Mouse (Mus musculus) regulatory T cell (primary cell): ENCODE measurements around the gene Zp2.

Experiments
- in situ Hi-C: fragments of 300-600 bp; cut with MboI, MseI; formaldehyde crosslinking; loops from one replicate; pipeline ENCODE4 v1.15.1; 2025; ENCODE audit warnings: high pct_unique_total_duplicates

The Zp2 gene

DNA sequence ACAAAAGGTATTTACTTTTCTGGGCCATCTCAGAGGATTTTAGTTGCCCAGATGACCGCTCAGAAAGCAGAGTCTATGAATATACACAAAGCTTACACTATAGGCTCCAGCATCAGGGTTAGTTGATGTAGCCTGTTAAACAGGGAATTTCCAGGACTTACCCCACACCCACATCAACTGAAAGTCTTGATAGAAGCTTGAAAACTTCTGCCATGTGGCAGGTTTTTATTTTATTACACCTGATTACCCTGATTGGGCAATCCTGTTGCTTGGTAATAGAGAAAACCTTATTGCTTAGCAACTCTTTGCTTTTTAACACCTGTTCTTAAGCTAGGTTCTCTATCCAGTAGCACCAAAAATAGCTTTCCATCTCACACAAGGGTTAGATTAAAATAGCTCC is 2.3 kb downstream of the Zp2 start:
- in situ Hi-C loops = no loop called here

DNA sequence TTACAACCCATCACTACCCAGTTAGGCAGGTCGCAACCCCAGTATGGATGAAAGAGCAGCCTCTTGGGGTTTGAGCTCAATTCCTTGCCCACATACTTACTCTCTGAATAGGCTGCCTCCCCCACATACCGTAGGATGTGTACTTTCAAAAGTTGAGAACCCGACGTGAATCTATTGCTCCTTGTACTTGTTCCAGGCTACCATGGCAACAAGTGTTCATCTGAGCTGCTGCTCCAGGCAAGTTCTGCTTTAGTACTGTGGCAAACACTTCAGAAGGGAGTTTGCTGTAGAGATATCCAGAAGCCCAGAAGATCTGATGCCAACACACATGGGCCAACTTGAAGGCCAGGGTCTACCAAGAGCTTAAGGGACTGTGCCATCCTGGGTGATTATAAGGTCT is 16.1 kb downstream of the Zp2 start:
- in situ Hi-C loops = loop anchor here (10.0 kb wide), 1 partner anchor 284 kb away; no protein-coding TSS in a partner anchor

DNA sequence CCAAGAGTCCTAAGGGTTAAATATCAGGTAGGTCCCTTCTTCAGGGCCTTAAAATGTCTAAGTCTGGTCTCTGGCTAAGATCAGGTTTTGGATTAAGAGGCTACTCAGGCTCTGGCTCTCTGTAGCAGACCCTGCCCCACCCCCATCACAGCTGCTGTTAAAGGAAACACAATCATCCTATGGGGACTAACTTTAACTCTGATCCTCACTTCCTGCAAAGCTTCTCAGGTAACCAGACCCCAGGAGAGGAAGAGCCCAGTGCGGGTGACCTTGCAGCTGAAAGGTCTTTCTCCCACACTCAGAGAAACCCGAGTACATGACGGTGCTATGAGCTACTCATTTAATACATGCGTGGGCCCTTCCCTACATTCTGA is 17.4 kb downstream of the Zp2 start:
- in situ Hi-C loops = loop anchor here (10.0 kb wide), 1 partner anchor 283 kb away; no protein-coding TSS in a partner anchor

DNA sequence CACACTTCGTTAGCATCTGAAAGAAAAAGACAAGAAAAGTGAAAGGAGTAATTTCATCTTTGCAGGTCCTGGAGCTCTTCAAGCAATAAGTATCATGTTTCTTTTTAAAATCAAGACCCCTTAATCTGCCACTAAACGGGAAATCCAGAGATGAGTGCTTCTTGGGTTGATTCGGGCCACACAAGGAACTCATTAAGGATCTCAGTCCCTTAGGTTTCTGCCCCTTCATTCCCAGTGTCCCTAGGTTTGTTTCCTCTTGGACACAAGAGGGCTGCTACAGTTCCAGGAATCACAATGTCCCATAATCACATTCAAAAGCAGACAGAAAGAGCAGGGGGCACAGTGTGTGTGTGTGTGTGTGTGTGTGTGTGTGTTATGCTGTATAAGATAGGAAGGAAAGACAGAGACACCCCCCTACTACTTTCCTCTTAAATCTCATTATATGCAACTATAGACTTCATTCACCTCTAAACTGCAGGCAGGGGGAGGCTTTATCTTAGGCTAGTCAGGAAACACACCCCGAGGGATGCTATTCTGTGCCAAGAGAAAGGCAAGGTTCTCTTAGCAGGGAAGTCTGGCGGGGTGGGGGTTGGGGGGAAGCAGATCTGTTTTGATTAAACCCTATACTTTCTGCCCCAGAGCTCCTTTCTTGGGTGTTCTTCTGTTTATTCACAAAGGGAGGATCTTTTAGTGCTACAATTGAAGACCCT is 18.0 kb downstream of the Zp2 start:
- in situ Hi-C loops = loop anchor here (10.0 kb wide), 1 partner anchor 282 kb away; no protein-coding TSS in a partner anchor

DNA sequence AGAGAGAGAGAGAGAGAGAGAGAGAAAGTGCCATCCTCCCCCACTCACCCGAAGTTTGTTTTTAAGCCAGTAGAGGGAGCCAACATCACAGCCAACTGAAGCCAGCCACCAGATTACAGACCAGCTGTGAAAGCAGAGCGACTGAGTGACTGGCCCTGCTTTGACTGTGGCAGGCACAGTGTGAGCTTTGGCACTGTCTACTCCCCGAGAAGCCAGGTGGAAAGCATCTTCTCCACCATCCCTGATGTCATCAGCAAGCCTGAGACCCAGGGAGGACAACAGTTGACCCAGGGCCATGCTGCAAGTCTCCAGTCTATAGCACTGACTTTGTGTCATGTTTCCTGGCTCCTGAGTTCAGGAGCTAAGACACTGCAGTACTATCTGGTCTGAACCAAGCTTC is 20.2 kb downstream of the Zp2 start:
- in situ Hi-C loops = loop anchor here (10.0 to 25.0 kb wide), 2 partner anchors 280 to 637 kb away; no protein-coding TSS in a partner anchor

DNA sequence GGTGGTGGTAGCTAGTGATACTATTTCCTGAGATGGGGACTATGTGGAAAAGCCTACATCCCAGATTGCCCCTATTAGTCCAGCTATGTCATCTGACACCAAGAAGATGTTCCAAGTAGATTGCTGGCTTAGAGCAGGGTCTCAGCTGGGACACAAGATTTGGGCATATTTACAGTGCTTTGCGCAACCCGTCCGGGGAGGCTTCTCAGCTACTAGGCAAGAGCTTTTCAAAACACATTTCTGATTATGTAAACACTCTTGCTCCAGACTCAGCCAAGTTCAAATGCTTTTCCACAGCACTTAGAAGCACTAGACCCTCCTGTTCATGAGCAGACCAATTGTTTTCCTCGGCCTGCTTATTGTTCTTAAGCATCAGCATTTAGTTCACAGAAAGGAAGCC is 21.3 kb downstream of the Zp2 start:
- in situ Hi-C loops = loop anchor here (10.0 to 25.0 kb wide), 2 partner anchors 279 to 639 kb away; no protein-coding TSS in a partner anchor

DNA sequence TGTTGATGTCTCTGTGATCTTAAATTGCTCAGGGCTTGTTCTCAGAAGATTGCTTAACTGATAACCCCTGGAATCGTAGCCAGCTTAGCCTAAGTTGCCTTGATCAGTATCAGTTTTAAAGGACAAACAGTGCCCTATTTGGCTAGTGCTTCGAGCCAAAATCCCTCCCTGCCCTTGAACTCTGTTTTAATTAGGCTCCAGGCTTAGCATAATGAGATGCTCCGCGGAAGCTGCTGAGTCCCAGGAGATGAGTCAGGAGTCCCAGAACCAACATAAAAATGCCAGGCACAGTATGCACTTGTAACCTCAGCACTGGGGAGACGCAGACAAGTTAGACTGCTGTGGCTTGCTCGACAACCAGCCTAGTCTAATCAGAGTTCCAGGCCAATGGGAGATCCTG is 27.6 kb downstream of the Zp2 start:
- in situ Hi-C loops = loop anchor here (10.0 to 25.0 kb wide), 2 partner anchors 507 to 645 kb away; no protein-coding TSS in a partner anchor

DNA sequence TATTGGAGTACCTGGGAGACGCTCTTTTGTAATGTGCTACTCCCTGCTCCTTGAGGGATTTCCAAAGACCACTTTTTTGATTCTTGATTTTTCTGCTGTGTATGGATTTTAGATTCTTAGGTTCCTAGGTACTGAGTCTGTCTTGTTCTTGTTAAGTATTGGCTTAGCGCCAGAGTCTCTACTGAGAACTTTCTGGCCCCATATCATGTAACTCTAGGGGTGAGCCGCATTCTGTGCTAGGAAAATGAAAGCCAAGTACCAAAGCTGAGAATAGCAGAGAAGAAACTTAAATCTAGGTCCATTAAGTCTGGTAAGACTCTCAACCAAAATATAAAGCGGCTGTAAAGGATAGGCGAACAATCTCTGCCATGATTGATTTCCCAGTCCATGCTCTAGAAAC is 28.1 kb downstream of the Zp2 start:
- in situ Hi-C loops = loop anchor here (10.0 to 25.0 kb wide), 2 partner anchors 508 to 645 kb away; no protein-coding TSS in a partner anchor

DNA sequence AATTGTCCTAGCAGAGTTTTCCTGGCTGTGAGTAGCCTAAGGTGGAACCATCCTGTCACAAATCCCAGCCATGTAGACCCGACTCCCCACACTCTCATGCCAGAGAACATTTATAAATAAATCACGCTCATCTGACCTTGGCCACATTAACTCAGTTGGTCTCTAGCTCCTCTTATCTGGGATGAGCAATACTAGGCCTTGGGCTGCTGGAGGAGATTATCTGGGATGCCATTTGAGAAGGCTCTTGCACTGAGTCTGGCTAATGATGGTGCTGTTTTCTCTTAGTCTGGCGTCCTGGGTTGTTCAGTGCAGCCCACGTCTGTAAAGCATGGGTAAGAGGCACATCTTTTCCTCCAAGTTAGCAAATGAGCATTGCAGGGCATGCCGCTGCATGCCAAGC is 35.4 kb downstream of the Zp2 start:
- in situ Hi-C loops = loop anchor here (10.0 to 25.0 kb wide), 3 partner anchors 255 to 653 kb away; no protein-coding TSS in a partner anchor

DNA sequence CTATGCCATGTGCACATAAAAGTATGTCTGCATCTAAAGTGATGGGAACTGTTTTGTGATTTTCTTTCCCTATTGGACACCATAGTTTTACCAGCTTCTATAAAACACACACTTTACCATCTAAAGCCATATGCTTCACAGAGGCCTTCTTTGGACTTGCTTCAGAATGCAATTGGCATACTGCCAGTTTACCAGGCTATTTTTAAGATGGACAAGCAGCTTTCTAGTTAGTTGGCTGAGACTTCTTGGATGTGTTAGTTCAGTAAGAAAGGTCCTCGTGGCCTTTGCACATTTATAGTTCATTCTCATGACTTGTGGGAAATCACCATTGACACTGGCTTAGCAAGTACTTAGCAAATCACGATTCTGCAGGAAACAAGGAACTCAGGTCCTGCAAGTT is 38.7 kb downstream of the Zp2 start:
- in situ Hi-C loops = loop anchor here (10.0 to 25.0 kb wide), 2 partner anchors 252 to 656 kb away; no protein-coding TSS in a partner anchor

DNA sequence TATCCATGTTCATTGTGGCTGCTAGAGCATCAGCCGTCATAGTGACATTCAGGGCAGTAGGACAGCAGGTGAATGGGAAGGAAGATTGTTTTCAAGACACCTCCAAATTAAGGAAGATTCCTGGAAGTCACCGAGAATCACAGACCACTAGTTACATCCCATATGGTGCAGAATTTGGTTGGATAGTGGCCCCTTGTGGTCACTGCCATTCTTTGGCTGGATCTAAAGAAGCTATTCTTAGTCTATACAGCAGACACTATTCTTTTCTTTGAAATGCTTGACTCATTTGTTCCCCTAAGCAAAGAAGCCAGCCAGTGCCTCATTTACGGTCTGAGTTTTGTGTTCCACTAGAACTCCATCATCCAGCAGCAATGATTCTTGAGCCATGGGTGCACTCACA is 40.1 kb downstream of the Zp2 start:
- in situ Hi-C loops = loop anchor here (10.0 to 25.0 kb wide), 2 partner anchors 250 to 657 kb away; no protein-coding TSS in a partner anchor

DNA sequence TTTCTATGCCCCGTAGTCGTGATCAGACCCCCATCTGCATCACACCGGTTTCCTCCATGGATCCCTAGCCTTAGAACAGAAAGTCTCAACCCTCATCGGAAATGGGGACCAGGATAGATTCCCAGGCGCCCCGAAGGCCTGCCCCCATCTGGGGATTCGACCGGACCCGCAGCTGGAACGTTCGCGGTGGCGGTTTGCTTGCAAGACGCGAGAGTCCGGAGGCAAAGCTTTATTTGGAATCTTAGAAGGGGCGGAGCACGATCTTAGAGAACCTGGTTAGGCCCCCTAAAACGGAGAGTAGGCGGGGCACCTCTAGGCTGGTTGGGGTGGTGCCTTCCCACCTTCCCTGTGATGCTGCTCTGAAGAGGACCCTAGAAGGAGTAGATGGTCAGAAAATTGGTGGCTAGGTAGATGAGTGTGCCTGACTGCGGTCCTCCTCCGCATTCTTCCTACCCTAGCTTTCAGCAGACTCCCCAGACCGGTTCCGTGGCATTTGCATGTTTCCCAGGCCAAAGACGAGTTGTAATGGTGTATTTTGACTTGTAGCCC is 42.0 kb downstream of the Zp2 start:
- in situ Hi-C loops = loop anchor here (10.0 to 25.0 kb wide), 2 partner anchors 248 to 659 kb away; no protein-coding TSS in a partner anchor

DNA sequence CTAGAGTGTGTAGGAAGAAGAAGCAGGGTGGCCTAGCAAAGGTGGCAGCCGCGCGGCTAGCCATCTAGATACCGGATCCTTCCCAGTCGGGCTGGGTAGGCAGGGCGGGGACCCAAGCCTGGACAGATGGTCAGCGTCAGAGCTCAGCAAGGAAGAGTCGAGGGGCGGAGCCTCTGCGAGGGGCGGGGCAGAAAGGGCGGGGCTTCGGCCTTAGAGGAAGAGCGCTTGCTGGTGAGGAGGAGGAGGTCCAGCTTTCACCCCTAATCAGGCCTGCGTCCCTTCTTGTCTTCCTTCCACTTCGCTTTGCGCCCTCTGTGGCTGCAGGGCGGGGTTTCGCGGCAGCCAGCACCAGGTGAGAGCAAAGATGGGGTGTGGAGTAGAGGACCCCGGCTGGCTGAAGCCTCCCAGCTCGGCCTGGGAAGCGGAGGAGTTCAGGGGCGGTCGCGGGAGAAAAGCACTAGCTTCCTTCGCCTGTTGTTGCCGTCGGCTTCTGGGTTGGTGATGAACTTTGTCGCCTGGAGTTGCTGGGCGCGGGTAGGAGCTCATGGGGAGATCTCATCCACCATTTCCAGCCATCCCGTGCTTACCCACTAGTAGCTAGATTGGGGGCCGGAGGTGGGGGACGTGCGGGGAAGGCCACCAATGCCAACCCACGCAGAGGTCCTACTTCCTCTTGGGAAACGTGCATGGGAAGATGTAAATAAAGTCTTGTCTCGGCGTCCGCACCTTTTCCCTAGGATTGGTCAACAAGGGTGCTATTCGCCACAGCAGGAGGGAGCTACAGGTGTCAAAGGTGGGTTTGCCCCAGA is 42.7 kb downstream of the Zp2 start, which contains the start of gene Tmem159:
TSS of gene Tmem159 (plus strand) at position 190 of the 809 bp plus-strand sequence.
- in situ Hi-C loops = loop anchor here (10.0 to 25.0 kb wide), 2 partner anchors 248 to 660 kb away; no protein-coding TSS in a partner anchor

DNA sequence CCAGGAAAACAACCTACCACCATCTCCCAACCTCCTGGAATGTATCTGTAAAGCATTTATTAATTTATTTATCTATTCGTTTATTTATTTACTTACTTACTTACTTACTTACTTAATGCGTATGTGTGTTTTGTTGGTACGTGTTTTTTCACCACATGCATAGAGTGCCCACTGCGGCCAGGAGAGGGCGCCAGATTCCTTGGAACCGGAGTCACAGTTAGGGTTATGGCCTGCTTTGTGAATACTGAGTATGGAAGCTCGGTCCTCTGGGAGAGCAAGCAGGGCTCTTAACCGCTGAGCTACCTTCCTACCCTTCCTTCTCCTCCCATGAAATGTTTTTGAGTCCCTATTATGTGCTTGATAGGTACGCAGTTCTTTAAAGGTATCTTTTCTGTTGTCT is 46.7 kb downstream of the Zp2 start:
- in situ Hi-C loops = no loop called here

DNA sequence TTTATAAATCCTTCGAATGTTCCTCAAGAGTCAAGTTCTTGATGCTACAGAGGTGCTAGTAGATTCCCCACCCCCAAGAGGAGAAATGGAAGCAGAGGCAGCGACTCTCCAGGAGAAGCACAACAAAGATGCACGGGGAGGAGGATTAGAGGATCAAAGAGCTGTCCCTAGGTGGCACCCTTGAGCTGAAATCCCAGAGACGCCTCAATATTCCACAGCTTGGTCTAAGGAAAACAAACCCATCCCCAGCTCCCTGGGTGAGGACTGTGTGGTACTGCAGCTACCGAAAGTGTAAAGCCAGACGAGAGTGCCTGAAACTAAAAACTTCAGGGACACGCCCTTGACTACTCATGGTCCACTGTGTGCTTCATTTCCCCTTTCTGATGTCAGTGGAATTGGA is 47.2 kb downstream of the Zp2 start:
- in situ Hi-C loops = no loop called here

DNA sequence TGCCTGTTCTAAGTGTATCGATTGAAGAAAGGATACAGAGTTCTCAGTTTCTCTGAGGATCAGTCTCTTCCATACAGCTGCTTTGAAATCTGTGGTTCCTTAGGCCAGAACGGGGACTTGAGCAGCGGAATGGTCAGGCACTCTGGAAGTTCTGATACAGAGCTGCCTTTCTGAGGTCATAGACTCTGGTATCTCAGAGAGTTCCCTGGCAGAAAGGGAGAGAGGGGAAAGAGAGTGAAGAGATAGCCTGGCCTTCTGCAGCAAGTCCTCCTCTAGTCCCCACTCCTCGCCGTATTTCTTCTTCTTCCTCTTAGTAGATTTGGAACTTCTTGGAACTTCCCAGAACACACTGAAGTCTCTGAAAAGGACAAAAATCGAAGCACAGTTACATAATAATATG is 49.9 kb downstream of the Zp2 start, which contains the start of gene Dnah3:
TSS of gene Dnah3 (minus strand) at position 101 of the 400 bp plus-strand sequence.
- in situ Hi-C loops = no loop called here

DNA sequence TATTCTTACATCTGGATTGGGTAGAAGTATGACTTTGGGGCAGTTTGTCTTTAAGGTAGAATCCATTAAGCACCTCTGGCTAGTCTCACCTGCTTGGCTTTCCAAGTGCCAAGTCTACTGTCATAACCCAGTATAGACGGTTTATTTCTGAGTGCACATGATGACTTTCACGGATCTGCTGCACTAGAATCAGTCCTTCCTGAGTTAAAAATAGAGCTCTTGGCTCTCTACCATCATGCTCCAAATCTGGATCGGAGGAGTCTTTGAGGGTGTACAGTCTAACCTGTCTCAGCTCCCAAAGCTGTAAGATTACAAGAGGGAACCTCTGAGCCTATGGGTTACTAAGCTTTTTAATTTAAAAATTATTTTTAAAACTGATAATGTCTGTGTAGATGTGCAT is 50.9 kb downstream of the Zp2 start:
- in situ Hi-C loops = no loop called here

DNA sequence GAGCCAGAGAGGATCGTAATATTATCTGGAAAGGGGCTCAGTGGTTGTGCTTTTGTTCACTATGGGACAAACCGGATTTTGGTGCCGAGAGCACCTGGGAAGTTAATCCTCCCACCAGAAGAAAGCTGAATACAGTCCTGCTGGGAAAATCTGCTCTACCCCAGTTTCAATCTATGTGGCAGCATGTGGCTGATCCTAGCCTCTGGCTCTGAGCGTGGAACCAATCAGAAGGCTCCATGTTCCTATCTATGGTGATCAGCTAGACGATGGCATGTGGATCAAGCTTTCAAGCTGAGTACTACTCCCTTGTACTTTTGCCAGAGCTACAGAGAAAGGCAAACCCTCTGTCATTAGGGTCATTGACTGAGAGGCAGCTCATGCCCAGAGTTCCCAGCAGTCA is 52.1 kb downstream of the Zp2 start:
- in situ Hi-C loops = no loop called here

DNA sequence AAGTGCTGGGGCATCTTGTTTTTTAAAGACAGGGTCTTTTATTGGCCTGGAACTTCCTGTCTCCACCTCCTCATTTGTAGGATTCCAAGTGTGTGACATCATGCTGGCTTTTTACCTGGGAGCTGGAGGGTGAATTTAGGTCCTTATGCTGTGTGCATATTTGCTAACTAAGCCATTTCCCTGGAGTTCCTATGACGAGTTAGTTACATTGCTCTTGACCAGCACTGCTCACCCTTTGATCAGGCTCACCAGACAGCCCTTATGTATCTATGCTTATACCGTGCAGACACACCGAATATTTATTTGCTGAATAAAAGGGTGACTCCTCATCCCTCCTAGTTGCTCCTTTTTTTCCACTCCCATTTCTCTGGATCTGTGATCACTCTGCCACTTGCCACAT is 64.9 kb downstream of the Zp2 start:
- in situ Hi-C loops = no loop called here
